Mouse (Mus musculus) midbrain, embryonic 12.5 days (tissue): ENCODE data around the gene Plet1. TPM values are rescaled to one million over a fixed set of nuclear protein-coding genes. Genes with fewer than 3 reads are reported as not detected.

Source experiments
- ATAC-seq: fragments of 200-750 bp; cut with Nextera tagmentation; 2 replicates; pipeline ENCODE4 v1.8.0; 2017; ENCODE audit warnings: low read depth, moderate TSS enrichment, moderate library complexity; ENCODE audit not compliant: low FRiP score
- H3K27ac ChIP-seq: fragments of 300-500 bp; sonication (generic); replicated peaks from 2 replicates; pipeline ENCODE4 v1.5.1; 2016; ENCODE audit warnings: mild to moderate bottlenecking
- H3K27me3 ChIP-seq: fragments of 300-500 bp; sonication (generic); 2 replicates; pipeline ENCODE4 v1.6.1; 2016; ENCODE audit warnings: mild to moderate bottlenecking
- H3K36me3 ChIP-seq: fragments of 300-500 bp; sonication (generic); 2 replicates; pipeline ENCODE4 v1.6.1; 2016
- H3K4me1 ChIP-seq: fragments of 300-500 bp; sonication (generic); 2 replicates; pipeline ENCODE4 v1.6.1; 2016
- H3K4me2 ChIP-seq: fragments of 300-500 bp; sonication (generic); replicated peaks from 2 replicates; pipeline ENCODE4 v1.6.1; 2016; ENCODE audit warnings: mild to moderate bottlenecking, moderate library complexity
- H3K4me3 ChIP-seq: fragments of 300-500 bp; sonication (generic); 2 replicates; pipeline ENCODE4 v1.5.1; 2016; ENCODE audit warnings: mild to moderate bottlenecking
- H3K9ac ChIP-seq: fragments of 300-500 bp; sonication (generic); replicated peaks from 2 replicates; pipeline ENCODE4 v1.6.1; 2016; ENCODE audit warnings: mild to moderate bottlenecking, moderate library complexity
- H3K9me3 ChIP-seq: fragments of 300-500 bp; sonication (generic); 2 replicates; pipeline ENCODE4 v1.6.1; 2016; ENCODE audit warnings: mild to moderate bottlenecking
- WGBS: fragments of 180-500 bp; shearing (Covaris S2); methylation state at CpG from one replicate; pipeline ENCODE4 v1.1.7; 2016; 5-methylcytosine and 5-hydroxymethylcytosine counted together
- polyA plus RNA-seq: library from polyadenylated mRNA; unstranded; fragments of >200 nt; fragmentation: Nextera tagmentation; extraction: Ambion mirVana; gene quantifications from 2 replicates; pipeline ENCODE4 v1.2.1, GENCODE M21; 2016

Gene Plet1
- polyA plus RNA-seq, 1 experiment from 2014 or later: 0.37 TPM

DNA sequence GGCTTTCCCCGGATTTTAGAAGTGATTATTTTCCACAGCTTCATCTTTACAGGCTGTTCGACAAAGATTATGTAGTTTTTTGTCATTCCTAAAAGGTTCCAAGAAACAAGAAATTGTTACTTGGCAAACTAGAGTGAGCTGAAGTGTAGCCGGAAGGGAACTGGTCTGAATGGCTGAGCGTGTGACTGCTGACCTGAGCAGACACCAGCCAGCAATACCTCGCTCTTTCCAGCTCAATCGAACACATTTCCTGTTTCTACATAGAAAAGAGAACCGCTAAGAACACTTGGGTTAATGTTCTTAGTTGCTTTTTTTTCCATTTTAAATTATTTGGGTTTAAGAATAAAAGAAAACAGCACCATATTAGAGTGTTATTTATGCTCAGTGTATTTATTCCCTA lies 45.8 kb downstream of the Plet1 start:
- Histone ChIP-seq H3K4me3 (no peak overlapping the region), H3K27ac (no peak overlapping the region), H3K9me3 (no peaks in the 10 kb centered on the region), H3K4me1 (peaks cover 4% of the 10 kb centered on the region; the same call in 1 of the 2 replicates), H3K27me3 (no peaks in the 10 kb centered on the region), H3K9ac (no peak overlapping the region), H3K36me3 (no peaks in the 10 kb centered on the region), H3K4me2 (no peak overlapping the region)
- no peak for ATAC-seq
- 75% methylated on average over 7 of the region's 7 CpGs for WGBS

DNA sequence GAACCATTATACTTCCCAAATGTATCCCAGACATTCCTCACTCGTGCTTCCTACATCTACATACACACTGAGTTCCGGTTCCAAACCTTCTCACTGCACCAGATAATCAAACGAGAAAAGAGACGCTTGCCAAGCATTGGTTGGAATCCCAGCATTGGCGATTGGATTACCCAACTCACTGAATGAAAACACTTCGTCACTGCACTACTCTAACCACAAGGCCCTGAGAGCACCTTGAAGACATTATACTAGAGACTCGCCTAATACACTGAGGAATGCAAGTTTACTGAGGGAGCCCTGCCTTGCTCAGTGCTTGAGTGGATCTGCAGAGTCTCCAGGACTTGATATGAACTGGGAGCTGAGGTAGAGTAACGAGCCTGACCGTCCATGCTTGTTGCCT lies 48.1 kb downstream of the Plet1 start:
- H3K4me2 ChIP-seq: no peak overlapping the region
- no peaks in the 10 kb centered on the region for H3K36me3 ChIP-seq
- H3K9me3 ChIP-seq: no peaks in the 10 kb centered on the region
- H3K4me1 ChIP-seq: peaks cover 4% of the 10 kb centered on the region; the same call in 1 of the 2 replicates
- no peak overlapping the region for H3K9ac ChIP-seq
- no peaks in the 10 kb centered on the region for H3K27me3 ChIP-seq
- WGBS: 77% methylated on average over 9 of the region's 9 CpGs
- no peak for ATAC-seq
- H3K27ac ChIP-seq: no peak overlapping the region
- H3K4me3 ChIP-seq: no peak overlapping the region

DNA sequence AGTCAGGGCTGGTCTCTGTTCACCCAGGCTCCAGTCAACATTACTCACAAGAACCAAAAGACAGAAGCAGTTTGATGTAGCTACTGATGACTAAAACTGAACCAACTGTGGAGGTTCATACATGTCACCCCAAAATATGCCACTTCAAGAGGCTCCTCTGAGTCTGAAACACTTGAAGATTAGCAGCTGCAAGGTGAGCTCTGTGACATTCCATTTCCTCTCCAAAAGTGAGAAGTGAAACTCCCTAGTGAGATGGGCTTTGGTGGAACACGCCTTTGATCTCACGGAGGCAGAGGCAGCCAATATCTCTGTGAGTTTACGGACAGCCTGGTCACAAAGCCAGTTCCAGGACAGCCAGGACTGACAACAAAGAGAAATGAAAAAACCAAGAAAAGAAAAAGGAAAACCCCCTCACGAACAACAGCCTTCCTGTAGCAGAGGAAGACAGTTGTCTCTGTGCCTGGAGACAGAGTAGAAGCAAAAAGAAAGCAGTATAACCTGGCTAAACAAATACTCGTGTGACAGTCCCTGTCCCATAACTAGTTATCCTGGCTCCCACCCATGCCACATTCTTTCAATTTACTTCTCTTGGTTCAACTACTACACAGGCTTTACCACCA lies 53.6 kb downstream of the Plet1 start:
- Histone ChIP-seq H3K36me3 (no peaks in the 10 kb centered on the region), H3K4me2 (no peak overlapping the region), H3K4me1 (no peaks in the 10 kb centered on the region), H3K9ac (no peak overlapping the region), H3K4me3 (no peak overlapping the region), H3K9me3 (no peaks in the 10 kb centered on the region), H3K27ac (no peak overlapping the region), H3K27me3 (no peaks in the 10 kb centered on the region)
- ATAC-seq: no peak
- WGBS: 63% methylated on average over 5 of the region's 5 CpGs

DNA sequence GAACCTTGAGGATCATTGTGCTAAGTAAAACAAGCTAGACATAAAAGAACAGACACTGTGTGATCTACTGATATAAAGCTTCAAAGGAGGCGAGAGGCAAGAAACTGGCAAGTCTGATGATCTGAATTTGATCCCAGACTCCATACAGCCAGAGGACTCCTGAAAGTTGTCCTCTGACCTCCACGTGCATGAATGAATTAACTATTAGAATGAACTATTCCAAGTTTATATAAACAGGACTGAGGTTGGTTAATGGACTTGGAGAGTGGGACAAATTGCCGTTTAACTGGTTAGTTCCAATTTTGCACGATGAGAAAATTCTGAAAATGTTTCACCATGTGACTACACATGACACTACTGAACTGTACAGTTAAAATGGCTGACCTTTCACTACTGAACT lies 54.6 kb downstream of the Plet1 start:
- 89% methylated on average over 4 of the region's 4 CpGs for WGBS

DNA sequence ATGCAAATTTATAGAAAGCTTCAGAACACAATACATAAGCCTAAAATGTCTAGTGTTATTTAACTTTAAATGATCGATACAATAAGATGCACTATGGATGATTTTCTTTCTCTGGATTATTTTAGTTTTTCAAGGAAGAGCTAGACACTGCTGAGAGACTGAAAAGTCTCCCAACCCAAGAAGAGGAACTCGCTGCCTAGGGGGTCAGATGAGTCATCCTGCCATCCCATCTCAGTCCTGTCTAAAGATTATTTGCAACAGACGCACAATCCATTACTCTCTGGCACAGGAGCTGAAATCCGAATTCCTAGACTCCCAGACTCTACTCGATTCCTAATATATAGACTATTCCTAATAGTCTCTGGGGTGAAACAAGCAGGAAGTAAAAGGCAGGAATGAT lies 57.9 kb downstream of the Plet1 start:
- H3K36me3 ChIP-seq: no peaks in the 10 kb centered on the region
- H3K9ac ChIP-seq: no peak overlapping the region
- no peak overlapping the region for H3K27ac ChIP-seq
- WGBS: 87% methylated on average over 5 of the region's 5 CpGs
- peaks cover 16% of the 10 kb centered on the region for H3K4me1 ChIP-seq
- H3K27me3 ChIP-seq: no peaks in the 10 kb centered on the region
- no peaks in the 10 kb centered on the region for H3K9me3 ChIP-seq
- no peak overlapping the region for H3K4me2 ChIP-seq
- no peak overlapping the region for H3K4me3 ChIP-seq
- ATAC-seq: no peak

More for the DNA sequence above, 54.6 kb downstream of the Plet1 start:
- Histone ChIP-seq H3K36me3 (no peaks in the 10 kb centered on the region), H3K9ac (no peak overlapping the region), H3K4me3 (no peak overlapping the region), H3K9me3 (no peaks in the 10 kb centered on the region), H3K27ac (no peak overlapping the region), H3K4me2 (no peak overlapping the region), H3K4me1 (peaks cover 1% of the 10 kb centered on the region), H3K27me3 (no peaks in the 10 kb centered on the region)
- no peak for ATAC-seq

DNA sequence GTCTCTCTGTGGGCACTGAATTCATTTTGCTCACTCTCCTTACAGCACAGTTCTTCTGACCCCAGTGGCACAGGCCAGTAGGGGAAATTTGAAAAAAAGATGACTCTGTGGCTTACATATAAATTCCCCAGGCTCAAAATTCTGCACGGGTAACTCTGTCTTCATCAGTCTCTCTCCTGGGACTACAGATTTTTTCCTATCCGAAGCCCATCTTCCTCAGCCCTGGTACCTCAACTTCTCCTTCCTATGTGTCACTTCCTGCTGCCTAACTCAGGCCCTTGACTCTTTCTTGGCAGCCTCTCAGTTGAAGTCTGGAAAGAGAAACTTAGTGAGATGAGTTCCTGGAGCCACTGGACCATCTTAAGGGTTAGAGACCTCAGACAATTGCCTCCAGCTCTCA lies 59.2 kb downstream of the Plet1 start:
- Histone ChIP-seq H3K4me3 (no peak overlapping the region), H3K9me3 (no peaks in the 10 kb centered on the region), H3K36me3 (no peaks in the 10 kb centered on the region), H3K4me1 (peaks cover 16% of the 10 kb centered on the region), H3K27ac (peak overlapping the region; percentile 93), H3K4me2 (no peak overlapping the region), H3K9ac (no peak overlapping the region), H3K27me3 (no peaks in the 10 kb centered on the region)
- WGBS: 72% methylated on average over 2 of the region's 2 CpGs
- no peak for ATAC-seq

DNA sequence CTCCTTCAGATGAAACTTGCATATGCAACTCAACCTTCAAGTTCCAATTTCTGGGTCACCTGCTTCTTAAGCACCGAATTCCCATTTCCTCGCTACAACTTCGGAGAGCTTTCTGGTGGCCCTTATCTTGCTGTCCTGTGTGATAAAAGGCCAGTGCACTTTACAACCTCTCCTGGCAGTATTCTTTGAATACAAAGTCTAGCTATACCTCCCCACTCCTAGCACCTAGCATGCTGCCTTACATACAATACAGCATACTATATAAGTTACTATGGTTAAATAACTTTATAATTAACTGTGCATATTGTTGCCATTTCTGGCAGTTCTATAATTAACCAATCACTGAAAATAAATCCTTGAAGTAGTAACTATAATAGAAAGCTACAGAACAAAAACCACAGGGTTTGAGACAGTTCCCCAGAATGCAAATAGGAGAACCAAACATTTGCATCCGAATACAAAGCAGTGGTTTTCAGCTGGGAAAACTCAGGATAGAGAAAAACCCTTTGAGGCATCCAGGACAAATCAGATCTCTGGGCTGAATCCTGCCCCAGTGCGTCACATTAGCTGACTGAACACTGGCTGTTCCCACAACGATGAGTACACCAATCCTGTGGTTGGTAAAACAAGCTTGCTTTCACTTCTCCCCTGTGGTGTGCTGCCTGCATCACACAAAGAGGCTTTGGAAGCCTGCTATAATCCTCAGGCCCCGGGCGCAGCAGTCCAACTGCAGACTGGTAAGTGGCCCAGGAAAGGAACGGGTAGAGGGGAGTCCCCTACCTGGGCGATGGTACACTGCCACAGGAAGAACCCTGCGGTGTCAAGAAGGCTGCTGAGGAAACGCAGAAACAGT lies 60.1 kb downstream of the Plet1 start, which contains the start of gene Il18:
Il18 (plus strand) TSS at position 587 of the 853 bp plus-strand sequence.
- 20% methylated on average over 12 of the region's 12 CpGs for WGBS
- H3K36me3 ChIP-seq: no peaks in the 10 kb centered on the region
- ATAC-seq: peak; percentile 98
- peak within 1 kb of the TSS; percentile 93 for H3K27ac ChIP-seq
- H3K4me1 ChIP-seq: peaks cover 16% of the 10 kb centered on the region
- H3K9ac ChIP-seq: peak within 1 kb of the TSS; percentile 51; the same call in 1 of the 2 replicates
- no peaks in the 10 kb centered on the region for H3K9me3 ChIP-seq
- no peaks in the 10 kb centered on the region for H3K27me3 ChIP-seq
- peak within 1 kb of the TSS; percentile 50 for H3K4me2 ChIP-seq
- peak within 1 kb of the TSS; percentile 29 for H3K4me3 ChIP-seq

DNA sequence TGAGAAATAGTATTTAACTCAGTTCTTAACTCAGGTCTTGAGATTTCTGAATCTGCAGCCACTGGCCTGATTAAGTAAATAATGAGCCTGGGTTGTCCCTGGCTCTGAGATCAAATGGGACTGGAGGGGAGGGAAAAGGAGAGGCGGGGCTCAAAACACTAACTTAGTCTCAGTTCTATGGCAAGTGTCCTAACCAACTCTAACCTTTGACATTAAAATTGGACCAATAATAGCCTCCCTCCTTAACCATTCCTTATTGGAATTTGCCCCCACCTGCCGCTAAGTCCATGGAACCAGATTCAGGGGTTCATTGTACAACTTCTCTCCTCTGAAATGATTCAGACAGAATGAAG lies 60.7 kb downstream of the Plet1 start, which contains the start of gene Bco2:
Bco2 (minus strand) TSS at position 88 of the 353 bp plus-strand sequence.
- ATAC-seq: peak; percentile 77
- Histone ChIP-seq H3K27ac (peak within 1 kb of the TSS; percentile 93), H3K4me1 (peaks cover 16% of the 10 kb centered on the region), H3K27me3 (no peaks in the 10 kb centered on the region), H3K4me3 (peak within 1 kb of the TSS; percentile 29), H3K9me3 (no peaks in the 10 kb centered on the region), H3K4me2 (peak within 1 kb of the TSS; percentile 50), H3K9ac (peak within 1 kb of the TSS; percentile 51; the same call in 1 of the 2 replicates), H3K36me3 (no peaks in the 10 kb centered on the region)
- WGBS: 12% methylated on average over 2 of the region's 2 CpGs

Other genes with a start within 250 kb of the Plet1 start
- gene Rpl10-ps3, start 149.6 kb upstream of the Plet1 start, polyA plus RNA-seq: 121 and 146 TPM in 2 replicates
- gene Pts, start 34.2 kb downstream of the Plet1 start, polyA plus RNA-seq: 97.4 and 102 TPM in 2 replicates
- 21.9 and 29.2 TPM in 2 replicates for gene Il18, start 60.3 kb downstream of the Plet1 start, polyA plus RNA-seq
- gene Bco2, start 60.7 kb downstream of the Plet1 start, polyA plus RNA-seq: 0.17 and 0.48 TPM in 2 replicates
- 0.48 and 0.93 TPM in 2 replicates for gene Tex12, start 66.8 kb downstream of the Plet1 start, polyA plus RNA-seq
- gene Sdhd, start 109.3 kb downstream of the Plet1 start, polyA plus RNA-seq: 209 and 224 TPM in 2 replicates
- gene Timm8b, start 109.4 kb downstream of the Plet1 start, polyA plus RNA-seq: 344 and 368 TPM in 2 replicates
- 5.3 and 7.0 TPM in 2 replicates for gene Pih1d2, start 122.8 kb downstream of the Plet1 start, polyA plus RNA-seq
- gene Nkapd1, start 122.9 kb downstream of the Plet1 start, polyA plus RNA-seq: 27.7 and 28.0 TPM in 2 replicates
- 45.8 and 51.1 TPM in 2 replicates for gene Dlat, start 165.3 kb downstream of the Plet1 start, polyA plus RNA-seq
- 28.5 and 32.0 TPM in 2 replicates for gene Dixdc1, start 245.0 kb downstream of the Plet1 start, polyA plus RNA-seq